Mouse (Mus musculus) cerebellum, adult 2 months (tissue): ENCODE measurements around the gene Has1.

Experiments
- CTCF ChIP-seq: fragments of 200-500 bp; IDR thresholded peaks from 2 replicates; pipeline ENCODE4 v1.5.1; 2011; ENCODE audit warnings: low read depth, mild to moderate bottlenecking, control low read depth, low read length, moderate library complexity, borderline replicate concordance; ENCODE audit not compliant: insufficient read depth
- POLR2A ChIP-seq: fragments of 200-500 bp; IDR thresholded peaks from 2 replicates; pipeline ENCODE4 v1.6.1; 2011; ENCODE audit warnings: low read length, control low read depth, borderline replicate concordance; ENCODE audit not compliant: insufficient read depth

DNA sequence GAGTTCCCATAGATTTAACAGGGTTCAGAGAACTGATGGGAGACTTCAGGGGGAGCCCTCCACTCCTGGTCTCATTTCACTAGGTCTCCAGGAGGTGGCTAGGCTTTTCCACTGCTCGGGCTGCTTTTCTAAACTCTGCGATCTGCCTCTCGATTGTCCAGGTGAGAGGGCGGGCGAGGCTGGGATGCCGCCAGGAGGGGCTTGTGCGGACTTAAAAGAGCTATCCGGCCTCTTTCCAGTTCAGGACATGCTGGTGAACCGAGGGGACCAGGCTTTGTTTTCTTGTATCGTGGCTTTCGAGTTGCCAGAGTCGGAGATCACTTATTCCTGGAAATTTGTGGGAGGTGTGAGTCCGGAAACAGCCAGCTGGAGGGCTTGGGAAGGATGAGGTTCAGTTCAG lies 17.6 kb downstream of the Has1 start:
- TF ChIP-seq CTCF (no peak), POLR2A (no peak)
